Comparison of ENCODE assay signal across 14 mouse cellular contexts in genomic region chr9:95505666-95506065, GRCm38 (mm10).
"Had no signal": no experiment of that assay in that cellular context is flagged by ENCODE, and none has a peak within 500 bp of the region (broad histone marks: within the 10 kb centered on the region; RNA-seq: fewer than 3 reads in every experiment).

No protein-coding gene starts in this region.

- H3K4me2 ChIP-seq: limb, embryonic 12.5 days; limb, embryonic 15.5 days; liver, embryonic 13.5 days; midbrain, embryonic 11.5 days had no signal

- DNase-seq: kidney, adult 18-20 months; kidney, postnatal 14 days; layer of hippocampus, postnatal 36 days; left cerebral cortex, postnatal 4 days; liver, embryonic 13.5 days; lung, adult 2 months; lung, postnatal 14 days; lung, postnatal 4 days; midbrain, embryonic 14.5 days; thymus, adult 18-20 months; thymus, postnatal 36 days had no signal

- H3K27ac ChIP-seq: limb, embryonic 12.5 days; limb, embryonic 15.5 days; liver, embryonic 13.5 days had no signal

- H3K36me3 ChIP-seq: limb, embryonic 15.5 days had no signal

- H3K9me3 ChIP-seq: limb, embryonic 12.5 days; limb, embryonic 15.5 days; liver, embryonic 13.5 days had no signal

- H3K27me3 ChIP-seq: limb, embryonic 12.5 days; limb, embryonic 15.5 days; liver, embryonic 13.5 days had no signal

- H3K9ac ChIP-seq: limb, embryonic 12.5 days; limb, embryonic 15.5 days; liver, embryonic 13.5 days had no signal

- H3K4me3 ChIP-seq: limb, embryonic 12.5 days; limb, embryonic 15.5 days; liver, embryonic 13.5 days had no signal
